Mouse (Mus musculus): ENCODE measurements around the gene Taar8c.
"Not testable (repeated sequence)": the region's sequence is repeated elsewhere in the genome, so short reads cannot be mapped to it uniquely, and the experiment has no call there.

GRCm38 (mm10) chr10:24103299-24103698 is 1.6 kb upstream of the Taar8c start:
- not testable (repeated sequence) for TF ChIP-seq CTCF, POLR2A (IDR thresholded peaks at IDR 0.05; ENCODE audit: extremely low read depth, insufficient read depth, low read length)

All from cortical plate, adult 2 months (tissue).